Mouse (Mus musculus) cerebellum, postnatal 10 days (tissue): ENCODE measurements around the gene Btbd35f6.
"Not testable (repeated sequence)": the region's sequence is repeated elsewhere in the genome, so short reads cannot be mapped to it uniquely, and the experiment has no call there.

ENCODE experiments used
- DNase-seq, 2 experiments: peaks; one replicate each; pipeline ENCODE4 v3.0.0; 2021; ENCODE audit warnings: mixed read lengths in 2 of 2

The Btbd35f6 gene

GRCm38 (mm10) chrX:33956440-33956839, at the start of gene Btbd35f6:
TSS of gene Btbd35f6 (minus strand) at chrX:33956540.
- DNase-seq = not testable (repeated sequence)

- DNase-seq = not testable (repeated sequence)
Measured at GRCm38 (mm10) chrX:33986716-33987115, 30.4 kb upstream of the Btbd35f6 start, which contains the start of gene Gm21870. TSS of gene Gm21870 (minus strand) at chrX:33986816.

- DNase-seq = not testable (repeated sequence)
Measured at GRCm38 (mm10) chrX:33930216-33930615, 26.1 kb downstream of the Btbd35f6 start.

- DNase-seq = not testable (repeated sequence)
Measured at GRCm38 (mm10) chrX:33928225-33928624, 28.1 kb downstream of the Btbd35f6 start.

GRCm38 (mm10) chrX:33926344-33926743, 30.0 kb downstream of the Btbd35f6 start:
- not testable (repeated sequence) for DNase-seq

- not testable (repeated sequence) for DNase-seq
Measured at GRCm38 (mm10) chrX:33925420-33925819, 30.9 kb downstream of the Btbd35f6 start.
